Mouse (Mus musculus) heart, postnatal 0 days (tissue): ENCODE results near the gene Kif13a.

Experiments
- CTCF ChIP-seq: IDR thresholded peaks from 2 replicates; pipeline ENCODE4 v1.5.1; 2016; ENCODE audit warnings: antibody characterized with exemption, control low read depth, low read depth
- EP300 ChIP-seq: IDR thresholded peaks from 2 replicates; pipeline ENCODE4 v1.6.1; 2016; ENCODE audit warnings: antibody characterized with exemption, low read depth

- TF ChIP-seq CTCF = no peak
- TF ChIP-seq EP300 = no peak
Measured at GRCm38 (mm10) chr13:46843646-46844045, 86.0 kb downstream of the Kif13a start.
